Mouse (Mus musculus) lung, embryonic 14.5 days (tissue): Measurements from ENCODE around the gene Dact2. TPM values are rescaled to one million over a fixed set of nuclear protein-coding genes. Genes with fewer than 3 reads are reported as not detected.

Source experiments
- ATAC-seq: fragments of 200-750 bp; cut with Nextera tagmentation; 2 replicates; pipeline ENCODE4 v1.8.0; 2017; ENCODE audit warnings: mild to moderate bottlenecking, moderate TSS enrichment, moderate library complexity; ENCODE audit not compliant: insufficient read depth
- DNase-seq: peaks from one replicate; pipeline ENCODE4 v3.0.0-alpha.2; 2015
- H3K27ac ChIP-seq: fragments of 300-500 bp; sonication (generic); 2 replicates; pipeline ENCODE4 v1.5.1; 2014; ENCODE audit warnings: low read depth, mild to moderate bottlenecking, moderate library complexity
- H3K27me3 ChIP-seq: fragments of 300-500 bp; sonication (generic); 2 replicates; pipeline ENCODE4 v1.6.1; 2014; ENCODE audit warnings: low read length, control low read depth; ENCODE audit not compliant: insufficient read depth
- H3K36me3 ChIP-seq: fragments of 300-500 bp; sonication (generic); 2 replicates; pipeline ENCODE4 v1.6.1; 2014; ENCODE audit warnings: control low read depth; ENCODE audit not compliant: insufficient read depth
- H3K4me1 ChIP-seq: fragments of 300-500 bp; sonication (generic); 2 replicates; pipeline ENCODE4 v1.6.1; 2014; ENCODE audit warnings: antibody characterized with exemption, control low read depth; ENCODE audit not compliant: insufficient read depth
- H3K4me2 ChIP-seq: fragments of 300-500 bp; sonication (generic); 2 replicates; pipeline ENCODE4 v1.6.1; 2014; ENCODE audit warnings: mild to moderate bottlenecking
- H3K4me3 ChIP-seq: fragments of 300-500 bp; sonication (generic); 2 replicates; pipeline ENCODE4 v1.5.1; 2014; ENCODE audit warnings: low read depth, low read length
- H3K9ac ChIP-seq: fragments of 300-500 bp; sonication (generic); 2 replicates; pipeline ENCODE4 v1.6.1; 2014
- H3K9me3 ChIP-seq: fragments of 300-500 bp; sonication (generic); 2 replicates; pipeline ENCODE4 v1.6.1; 2016; ENCODE audit warnings: low read depth, low read length, control low read depth
- CTCF ChIP-seq: IDR thresholded peaks from 2 replicates; pipeline ENCODE4 v1.5.1; 2016; ENCODE audit warnings: antibody characterized with exemption, low read depth
- WGBS: fragments of 180-500 bp; shearing (Covaris S2); extraction: QIAGEN DNeasy Blood & Tissue Kit; methylation state at CpG from one replicate; pipeline ENCODE4 v1.1.7; 2014; 5-methylcytosine and 5-hydroxymethylcytosine counted together
- polyA plus RNA-seq: library from polyadenylated mRNA; unstranded; fragments of >200 nt; fragmentation: Nextera tagmentation; extraction: Ambion mirVana; gene quantifications from 2 replicates; pipeline ENCODE4 v1.2.1, GENCODE M21; 2014

Dact2 gene
- polyA plus RNA-seq, 1 experiment from 2014 or later: 7.5 TPM

GRCm38 (mm10) chr17:14175704-14176103 is 28.4 kb downstream of the Dact2 start:
- DNase-seq: no peak
- H3K9me3 ChIP-seq: no peaks in the 10 kb centered on the region
- no peak for TF ChIP-seq CTCF
- no peak overlapping the region for H3K27ac ChIP-seq
- ATAC-seq: no peak
- no peak overlapping the region for H3K4me3 ChIP-seq
- no peak overlapping the region for H3K4me2 ChIP-seq
- H3K9ac ChIP-seq: no peak overlapping the region
- H3K4me1 ChIP-seq: peaks cover 15% of the 10 kb centered on the region
- no peaks in the 10 kb centered on the region for H3K36me3 ChIP-seq
- WGBS: 77% methylated on average over 5 of the region's 5 CpGs
- H3K27me3 ChIP-seq: no peaks in the 10 kb centered on the region

- Histone ChIP-seq H3K4me1 (peaks cover 18% of the 10 kb centered on the region), H3K4me3 (no peak overlapping the region), H3K9ac (no peak overlapping the region), H3K36me3 (no peaks in the 10 kb centered on the region), H3K27ac (no peak overlapping the region), H3K4me2 (no peak overlapping the region), H3K9me3 (no peaks in the 10 kb centered on the region), H3K27me3 (no peaks in the 10 kb centered on the region)
- WGBS: 68% methylated on average over 4 of the region's 4 CpGs
- ATAC-seq (no peak), DNase-seq (no peak)
- TF ChIP-seq CTCF: no peak
Observed at GRCm38 (mm10) chr17:14175019-14175418, 29.1 kb downstream of the Dact2 start.

- H3K4me1 ChIP-seq: peaks cover 18% of the 10 kb centered on the region
- ATAC-seq: no peak
- no peaks in the 10 kb centered on the region for H3K27me3 ChIP-seq
- H3K4me2 ChIP-seq: no peak overlapping the region
- no peak overlapping the region for H3K27ac ChIP-seq
- no peak overlapping the region for H3K4me3 ChIP-seq
- no peak for TF ChIP-seq CTCF
- 80% methylated on average over 3 of the region's 3 CpGs for WGBS
- DNase-seq: no peak
- H3K9me3 ChIP-seq: no peaks in the 10 kb centered on the region
- no peaks in the 10 kb centered on the region for H3K36me3 ChIP-seq
- H3K9ac ChIP-seq: no peak overlapping the region
Observed at GRCm38 (mm10) chr17:14174401-14174800, 29.7 kb downstream of the Dact2 start.

- H3K4me2 ChIP-seq: no peak overlapping the region
- no peaks in the 10 kb centered on the region for H3K27me3 ChIP-seq
- H3K4me1 ChIP-seq: peaks cover 18% of the 10 kb centered on the region
- TF ChIP-seq CTCF: no peak
- no peak overlapping the region for H3K4me3 ChIP-seq
- H3K9ac ChIP-seq: no peak overlapping the region
- ATAC-seq (peak; percentile 41; the same call in 1 of the 2 replicates), DNase-seq (no peak)
- no peaks in the 10 kb centered on the region for H3K36me3 ChIP-seq
- WGBS: 29% methylated on average over 1 of the region's 1 CpGs
- H3K9me3 ChIP-seq: no peaks in the 10 kb centered on the region
- no peak overlapping the region; the same call in 1 of the 2 replicates for H3K27ac ChIP-seq
Observed at GRCm38 (mm10) chr17:14173459-14173858, 30.6 kb downstream of the Dact2 start.

- DNase-seq (no peak), ATAC-seq (no peak)
- Histone ChIP-seq H3K36me3 (no peaks in the 10 kb centered on the region), H3K27ac (no peak overlapping the region), H3K9ac (no peak overlapping the region), H3K27me3 (no peaks in the 10 kb centered on the region), H3K4me2 (no peak overlapping the region), H3K9me3 (no peaks in the 10 kb centered on the region), H3K4me3 (no peak overlapping the region), H3K4me1 (peaks cover 18% of the 10 kb centered on the region)
- no peak for TF ChIP-seq CTCF
Observed at GRCm38 (mm10) chr17:14172731-14173130, 31.4 kb downstream of the Dact2 start.

GRCm38 (mm10) chr17:14172184-14172583 is 31.9 kb downstream of the Dact2 start:
- 26% methylated on average over 3 of the region's 3 CpGs for WGBS
- Histone ChIP-seq H3K36me3 (no peaks in the 10 kb centered on the region), H3K4me3 (no peak overlapping the region), H3K9ac (no peak overlapping the region), H3K9me3 (no peaks in the 10 kb centered on the region), H3K27ac (no peak overlapping the region), H3K27me3 (no peaks in the 10 kb centered on the region), H3K4me1 (peaks cover 18% of the 10 kb centered on the region), H3K4me2 (no peak overlapping the region)
- DNase-seq (no peak), ATAC-seq (0 out of 2 replicates have a peak, but pooled peaks have one; percentile 29)
- no peak for TF ChIP-seq CTCF

- H3K4me2 ChIP-seq: no peak overlapping the region
- no peak for DNase-seq
- H3K27ac ChIP-seq: no peak overlapping the region
- no peak overlapping the region for H3K4me3 ChIP-seq
- no peaks in the 10 kb centered on the region for H3K9me3 ChIP-seq
- no peak for ATAC-seq
- no peak overlapping the region for H3K9ac ChIP-seq
- H3K4me1 ChIP-seq: peaks cover 26% of the 10 kb centered on the region
- no peaks in the 10 kb centered on the region for H3K27me3 ChIP-seq
- no peak for TF ChIP-seq CTCF
- no peaks in the 10 kb centered on the region for H3K36me3 ChIP-seq
- 42% methylated on average over 5 of the region's 5 CpGs for WGBS
Observed at GRCm38 (mm10) chr17:14170961-14171479, 33.1 kb downstream of the Dact2 start.

- Histone ChIP-seq H3K4me1 (peaks cover 39% of the 10 kb centered on the region), H3K27ac (no peak overlapping the region), H3K36me3 (no peaks in the 10 kb centered on the region), H3K4me3 (no peak overlapping the region), H3K27me3 (no peaks in the 10 kb centered on the region), H3K9ac (no peak overlapping the region), H3K9me3 (no peaks in the 10 kb centered on the region), H3K4me2 (no peak overlapping the region)
- 55% methylated on average over 11 of the region's 11 CpGs for WGBS
- DNase-seq: no peak
- TF ChIP-seq CTCF: no peak
- no peak for ATAC-seq
Observed at GRCm38 (mm10) chr17:14169431-14169830, 34.7 kb downstream of the Dact2 start.
